Mouse (Mus musculus): ENCODE data around the gene Trappc12. TPM values are rescaled to one million over a fixed set of nuclear protein-coding genes. Genes with fewer than 3 reads are reported as not detected.
A peak's percentile ranks its signal among the peaks of the same experiment; 100 is the strongest.

Trappc12 gene
- total RNA-seq, 2 experiments from 2014 or later = 13.7 to 14.5 TPM

- no peak for DNase-seq
Measured at GRCm38 (mm10) chr12:28688996-28689395, 61.3 kb downstream of the Trappc12 start.

DNA sequence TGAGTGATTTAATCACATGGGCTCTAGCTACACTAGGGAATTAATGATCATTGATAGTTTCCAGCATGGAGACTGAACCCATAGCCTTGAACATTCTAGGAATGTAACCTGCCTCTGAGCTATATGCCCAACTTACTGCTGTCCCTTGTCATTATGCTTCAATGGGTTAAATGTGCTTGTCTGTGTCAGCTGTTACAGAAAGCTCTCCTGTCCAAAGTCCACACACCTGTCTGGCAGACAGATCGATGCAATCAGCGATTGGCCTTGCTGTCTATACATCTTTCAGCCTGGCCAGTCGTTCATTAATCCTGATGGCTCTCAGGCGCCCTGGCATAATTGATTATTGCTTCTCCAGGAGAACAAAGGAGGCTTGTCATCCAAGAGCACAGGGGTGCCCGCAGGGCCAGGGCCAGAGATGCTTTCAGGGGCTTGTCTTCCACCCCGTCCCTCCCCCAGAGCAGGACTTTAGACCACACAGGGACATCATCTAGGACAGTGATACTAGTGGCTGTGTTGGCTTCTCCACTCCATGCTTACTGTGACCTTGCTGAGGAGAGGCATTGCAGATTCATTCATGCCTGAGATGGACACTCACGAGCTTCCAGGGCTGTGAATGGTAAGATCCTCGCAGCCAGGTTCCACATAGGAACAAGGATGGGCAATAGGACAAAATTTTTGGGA is 63.9 kb downstream of the Trappc12 start:
- DNase-seq = no peak

GRCm38 (mm10) chr12:28685771-28686170 is 64.5 kb downstream of the Trappc12 start:
- DNase-seq = no peak

DNA sequence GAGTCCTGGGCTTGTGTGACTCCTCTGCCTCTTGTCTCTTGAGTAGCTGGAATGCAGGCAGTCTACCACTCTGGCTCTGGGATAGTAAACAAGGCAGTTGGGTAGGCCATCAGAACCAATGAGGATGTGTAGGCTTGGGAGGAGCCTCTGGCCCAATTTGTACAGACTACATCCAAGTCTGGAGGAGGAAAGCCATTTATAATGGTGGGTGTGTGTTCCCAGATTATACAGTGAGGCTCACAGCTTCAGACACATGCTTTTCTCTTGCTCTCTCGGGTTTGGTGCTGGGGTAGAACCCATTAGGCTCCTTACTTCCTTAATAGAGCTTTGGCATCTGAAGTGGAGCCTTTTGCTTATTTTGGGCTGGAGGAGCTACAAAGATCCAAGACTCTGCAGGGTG is 65.6 kb downstream of the Trappc12 start:
- no peak for DNase-seq

GRCm38 (mm10) chr12:28675925-28676209 is 74.4 kb downstream of the Trappc12 start:
- no peak for DNase-seq

DNA sequence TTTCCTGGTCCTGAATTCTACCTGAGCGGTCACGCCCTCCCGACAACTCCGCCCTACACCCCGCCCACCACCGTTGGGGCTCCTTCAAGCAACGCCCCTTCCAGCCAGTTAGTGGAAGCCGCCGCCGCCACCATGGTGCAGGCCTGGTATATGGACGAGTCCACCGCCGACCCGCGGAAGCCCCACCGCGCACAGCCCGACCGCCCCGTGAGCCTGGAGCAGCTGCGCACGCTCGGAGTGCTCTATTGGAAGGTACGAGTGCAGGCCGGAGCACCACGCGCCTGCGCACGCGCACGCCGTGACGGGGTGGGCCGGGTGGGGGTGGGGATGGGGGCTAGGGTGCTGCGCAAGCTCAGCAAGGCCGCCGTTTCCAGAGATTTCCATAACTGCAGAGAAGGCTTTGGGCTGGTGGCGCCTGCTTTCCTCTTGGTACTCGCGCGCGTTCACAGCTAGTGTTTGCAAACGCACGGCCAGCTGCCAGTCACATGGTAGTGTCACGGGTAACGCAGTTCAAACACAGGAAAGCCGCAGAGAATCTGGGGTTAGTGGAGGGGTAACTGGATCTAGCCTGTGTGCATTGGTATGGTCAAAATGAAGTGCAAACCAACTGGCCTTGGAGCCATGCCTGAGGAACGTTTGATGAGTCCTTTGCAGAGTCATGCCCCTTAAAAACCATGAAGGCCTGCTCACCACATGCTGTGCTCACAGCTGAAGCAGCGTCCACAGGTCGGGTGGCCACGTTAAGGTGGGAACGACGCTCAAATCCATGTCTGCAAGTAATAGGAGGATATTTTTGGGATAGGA is 74.9 kb downstream of the Trappc12 start, which contains the start of gene Adi1:
Gene Adi1, plus strand, starts transcription at position 111 of the 804 bp plus-strand sequence.
- DNase-seq = peak; percentile 78

- DNase-seq = no peak
Measured at GRCm38 (mm10) chr12:28674038-28674720, 76.1 kb downstream of the Trappc12 start.

DNA sequence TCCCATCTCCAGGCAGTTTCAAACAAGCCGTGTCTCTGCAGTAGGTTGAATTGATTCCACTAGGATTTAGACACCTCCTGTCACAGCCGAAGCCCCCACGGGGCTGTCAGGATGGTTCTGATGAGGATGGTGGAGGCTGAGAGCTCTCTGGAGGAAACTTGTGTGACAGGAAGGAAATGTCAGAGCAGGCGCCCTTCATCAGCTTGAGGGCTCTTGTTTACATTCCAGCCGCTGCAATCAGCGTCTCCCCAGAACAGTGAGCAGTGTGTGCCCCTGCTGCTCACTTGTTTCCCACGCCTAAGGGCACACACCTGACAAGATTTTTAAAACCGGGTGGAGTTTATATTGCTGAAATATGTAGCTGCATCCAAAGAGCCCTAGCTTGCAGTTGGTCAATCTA is 83.0 kb downstream of the Trappc12 start:
- no peak for DNase-seq

GRCm38 (mm10) chr12:28666734-28667133 is 83.5 kb downstream of the Trappc12 start:
- DNase-seq = no peak

DNA sequence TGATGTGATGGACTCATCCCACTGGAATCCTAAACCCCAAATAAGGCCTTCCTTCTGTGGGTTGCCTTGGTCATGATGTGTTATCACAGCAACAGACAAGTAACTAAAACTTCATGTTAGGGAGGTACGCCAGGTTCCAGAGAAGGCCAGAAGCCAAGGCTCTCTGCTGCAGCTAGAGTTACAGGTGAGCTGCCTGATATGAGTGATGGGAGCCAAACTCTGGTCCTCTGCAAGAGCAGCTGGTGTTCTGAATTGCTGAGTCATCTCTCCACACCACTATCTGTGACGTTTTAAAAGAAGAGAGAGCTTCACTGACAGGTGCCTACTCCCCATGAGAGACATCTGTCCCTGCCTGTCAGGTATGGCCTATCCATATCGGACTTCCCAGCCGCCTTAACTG is 87.6 kb downstream of the Trappc12 start:
- peak; percentile 28 for DNase-seq

DNA sequence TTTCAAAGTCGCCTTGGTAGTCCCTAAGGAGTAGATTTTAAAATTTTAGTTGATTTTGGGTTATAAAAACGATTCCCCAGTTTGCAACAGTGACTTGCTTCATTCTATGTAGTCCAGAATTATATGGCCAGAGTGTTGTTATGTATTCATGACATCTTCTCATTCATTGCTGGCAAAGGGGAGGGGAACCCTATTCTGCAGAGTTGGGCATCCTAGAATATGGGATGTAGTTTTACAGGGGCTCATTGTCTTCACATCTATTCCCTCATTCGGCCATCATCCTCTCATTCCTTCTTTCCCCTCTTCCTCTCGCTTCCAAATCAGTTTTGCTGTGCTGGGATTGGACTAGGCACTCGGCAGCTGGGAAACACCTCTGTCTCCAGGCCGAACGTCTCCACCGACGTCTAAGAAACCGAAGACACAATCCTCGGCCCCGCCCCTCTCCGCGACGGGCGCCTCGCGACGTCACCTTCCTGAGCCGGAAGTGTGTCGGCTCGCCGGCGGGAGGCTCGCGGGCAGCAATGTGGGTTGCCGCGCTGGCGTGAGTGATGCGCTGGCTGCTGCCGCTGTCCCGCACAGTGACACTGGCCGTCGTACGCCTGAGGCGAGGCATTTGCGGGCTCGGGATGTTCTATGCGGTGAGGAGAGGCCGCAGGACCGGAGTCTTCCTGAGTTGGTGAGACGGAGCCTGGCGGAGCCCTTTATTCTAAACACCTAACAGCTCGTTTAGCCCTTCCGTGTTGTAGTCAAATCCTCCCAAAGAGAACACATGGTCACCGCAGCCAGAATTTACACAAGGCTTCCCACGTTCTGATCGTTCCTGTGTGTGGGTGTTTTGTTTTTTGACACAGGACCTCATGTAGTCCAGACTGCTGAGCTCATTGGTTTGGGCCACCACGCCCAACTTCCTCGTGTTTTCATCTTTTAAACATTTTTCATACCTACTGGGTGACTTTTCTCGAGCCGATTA is 100.8 kb downstream of the Trappc12 start, which contains the start of gene Rnaseh1:
Gene Rnaseh1, plus strand, starts transcription at position 462 of the 970 bp plus-strand sequence.
- DNase-seq = peak; percentile 82

Small RNA genes lying within 50 kb of the gene (microRNA-seq; reads per million reads assigned to microRNA genes)
- 0 reads per million in 2 experiments for gene Mir6937 (ENCODE audit: borderline replicate concordance in 2 of 2)

Other genes starting within 250 kb of the Trappc12 start
- not detected for gene Dcdc2c, start 198.1 kb downstream of the Trappc12 start, total RNA-seq (2021)
- gene Allc, start 167.9 kb downstream of the Trappc12 start, total RNA-seq (2021) = not detected
- gene Colec11, start 127.1 kb downstream of the Trappc12 start, total RNA-seq (2021) = under 1 TPM; 0.38 to 0.67 TPM
- 100 to 1,000 TPM; 202 to 215 TPM for gene Rps7, start 114.5 kb downstream of the Trappc12 start, total RNA-seq (2021)
- 1 to 10 TPM; 4.8 to 5.4 TPM for gene Rnaseh1, start 100.9 kb downstream of the Trappc12 start, total RNA-seq (2021)
- 10 to 100 TPM; 34.6 to 45.1 TPM for gene Adi1, start 75.2 kb downstream of the Trappc12 start, total RNA-seq (2021)
- 1 to 10 TPM; 5.8 to 7.7 TPM for gene Eipr1, start 1.3 kb upstream of the Trappc12 start, total RNA-seq (2021)